Mouse (Mus musculus): ENCODE measurements at regions not wholly inside any gene's neighbourhood (a gene's known extent, or its start where the extent isn't known, plus 50 kb on each side); places are given as distances from the start of the nearest gene placed in this dataset.

GRCm38 (mm10) chr11:37480236-37480635 lies 244.5 kb upstream of the Tenm2 start:
- Histone ChIP-seq H3K9me3 (no peaks in the 10 kb centered on the region), H3K4me1 (replicated peaks) (no peaks in the 10 kb centered on the region), H3K36me3 (no peaks in the 10 kb centered on the region), H3K27me3 (ENCODE audit: insufficient read depth, poor library complexity, severe bottlenecking) (no peaks in the 10 kb centered on the region), H3K4me3 (no peak overlapping the region), H3K27ac (no peak overlapping the region)
- DNase-seq (ENCODE audit: low spot score): no peak
- WGBS: 84% methylated on average over 3 of the region's 3 CpGs

- H3K36me3 ChIP-seq: no peaks in the 10 kb centered on the region
- H3K4me1 ChIP-seq (replicated peaks): no peaks in the 10 kb centered on the region
- no peaks in the 10 kb centered on the region for H3K27me3 ChIP-seq (ENCODE audit: insufficient read depth, poor library complexity, severe bottlenecking)
- no peak for DNase-seq (ENCODE audit: low spot score)
- no peak overlapping the region for H3K27ac ChIP-seq
- 90% methylated on average over 6 of the region's 6 CpGs for WGBS
- H3K4me3 ChIP-seq: no peak overlapping the region
- H3K9me3 ChIP-seq: no peaks in the 10 kb centered on the region
Observed at GRCm38 (mm10) chr11:37478970-37479482, 243.3 kb upstream of the Tenm2 start.

- Histone ChIP-seq H3K4me3 (no peak overlapping the region), H3K9me3 (no peaks in the 10 kb centered on the region), H3K4me1 (replicated peaks) (no peaks in the 10 kb centered on the region), H3K27ac (no peak overlapping the region), H3K36me3 (no peaks in the 10 kb centered on the region), H3K27me3 (ENCODE audit: insufficient read depth, poor library complexity, severe bottlenecking) (no peaks in the 10 kb centered on the region)
- no peak for DNase-seq (ENCODE audit: low spot score)
- WGBS: 81% methylated on average over 6 of the region's 6 CpGs
Observed at GRCm38 (mm10) chr11:37474068-37474467, 238.3 kb upstream of the Tenm2 start.

GRCm38 (mm10) chr11:37463658-37464420 lies 228.1 kb upstream of the Tenm2 start:
- 91% methylated on average over 9 of the region's 9 CpGs for WGBS
- Histone ChIP-seq H3K4me1 (replicated peaks) (no peaks in the 10 kb centered on the region), H3K4me3 (no peak overlapping the region), H3K36me3 (no peaks in the 10 kb centered on the region), H3K9me3 (no peaks in the 10 kb centered on the region), H3K27ac (no peak overlapping the region), H3K27me3 (ENCODE audit: insufficient read depth, poor library complexity, severe bottlenecking) (no peaks in the 10 kb centered on the region)
- no peak for DNase-seq (ENCODE audit: low spot score)

DNA sequence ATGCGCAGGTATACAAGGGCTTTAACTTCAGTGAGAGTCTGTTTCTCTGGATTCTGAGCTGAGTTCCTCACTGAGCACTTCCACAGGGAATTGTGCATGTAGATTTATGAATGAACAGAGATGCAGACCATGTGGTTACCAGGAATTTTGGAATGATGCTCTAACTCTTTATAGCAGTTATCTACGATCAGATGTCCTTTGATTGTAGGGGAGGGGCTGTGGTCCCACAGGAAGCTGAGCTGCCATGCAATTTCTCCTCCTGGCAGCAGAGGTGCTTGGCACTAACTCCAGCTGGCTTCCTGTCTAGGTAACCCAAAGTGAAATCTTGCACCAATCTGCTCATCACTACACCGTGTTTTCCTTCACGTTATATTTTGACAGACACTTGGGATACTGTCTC lies 226.6 kb upstream of the Tenm2 start:
- Histone ChIP-seq H3K9me3 (no peaks in the 10 kb centered on the region), H3K27me3 (ENCODE audit: insufficient read depth, poor library complexity, severe bottlenecking) (no peaks in the 10 kb centered on the region), H3K4me3 (no peak overlapping the region), H3K36me3 (no peaks in the 10 kb centered on the region), H3K27ac (no peak overlapping the region), H3K4me1 (replicated peaks) (no peaks in the 10 kb centered on the region)
- WGBS: 86% methylated on average over 4 of the region's 4 CpGs
- DNase-seq (ENCODE audit: low spot score): no peak

DNA sequence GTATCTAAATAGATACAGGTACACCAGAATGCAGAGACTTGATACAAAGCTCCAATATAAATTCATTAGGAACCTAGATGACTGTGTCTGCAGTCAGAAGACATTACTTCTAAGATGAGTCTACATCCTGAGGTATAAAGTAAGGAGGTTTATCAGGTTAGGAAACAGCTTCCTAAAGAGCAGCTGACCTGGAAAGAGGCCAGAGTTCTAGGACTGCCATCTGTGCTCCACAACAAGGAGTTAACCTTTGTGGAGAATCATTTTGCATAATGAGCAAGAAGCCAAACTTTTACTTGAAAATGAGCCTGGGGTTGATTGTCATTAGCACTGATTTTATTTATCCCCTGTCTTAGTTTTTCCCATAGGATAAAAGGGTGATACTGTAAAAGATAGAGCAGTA lies 211.6 kb upstream of the Tenm2 start:
- Histone ChIP-seq H3K36me3 (no peaks in the 10 kb centered on the region), H3K4me1 (replicated peaks) (no peaks in the 10 kb centered on the region), H3K4me3 (no peak overlapping the region), H3K27me3 (ENCODE audit: insufficient read depth, poor library complexity, severe bottlenecking) (no peaks in the 10 kb centered on the region), H3K9me3 (no peaks in the 10 kb centered on the region), H3K27ac (no peak overlapping the region)
- DNase-seq (ENCODE audit: low spot score): no peak

DNA sequence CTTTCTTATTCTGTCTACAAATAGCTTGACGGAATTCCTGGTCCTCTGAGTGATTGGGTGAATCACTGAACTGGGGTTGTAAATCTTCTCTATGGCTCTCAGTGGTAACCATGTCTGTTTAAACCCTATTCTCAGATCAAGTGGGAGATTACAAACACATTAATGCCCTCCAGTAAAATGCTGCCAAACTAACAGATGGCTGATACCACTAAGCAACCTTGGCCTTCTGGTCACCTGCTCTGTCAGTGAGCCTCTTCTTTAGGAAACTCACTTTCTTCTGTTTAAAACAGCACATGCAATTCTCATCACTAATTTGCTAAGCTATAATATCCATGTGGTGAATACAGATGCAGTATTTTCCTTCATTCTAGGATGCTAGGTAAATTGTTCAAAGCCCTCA lies 210.9 kb upstream of the Tenm2 start:
- no peaks in the 10 kb centered on the region for H3K9me3 ChIP-seq
- H3K27me3 ChIP-seq (ENCODE audit: insufficient read depth, poor library complexity, severe bottlenecking): no peaks in the 10 kb centered on the region
- no peaks in the 10 kb centered on the region for H3K4me1 ChIP-seq (replicated peaks)
- no peaks in the 10 kb centered on the region for H3K36me3 ChIP-seq
- H3K4me3 ChIP-seq: no peak overlapping the region
- WGBS: 86% methylated on average over 1 of the region's 1 CpGs
- no peak overlapping the region for H3K27ac ChIP-seq
- DNase-seq (ENCODE audit: low spot score): no peak

DNA sequence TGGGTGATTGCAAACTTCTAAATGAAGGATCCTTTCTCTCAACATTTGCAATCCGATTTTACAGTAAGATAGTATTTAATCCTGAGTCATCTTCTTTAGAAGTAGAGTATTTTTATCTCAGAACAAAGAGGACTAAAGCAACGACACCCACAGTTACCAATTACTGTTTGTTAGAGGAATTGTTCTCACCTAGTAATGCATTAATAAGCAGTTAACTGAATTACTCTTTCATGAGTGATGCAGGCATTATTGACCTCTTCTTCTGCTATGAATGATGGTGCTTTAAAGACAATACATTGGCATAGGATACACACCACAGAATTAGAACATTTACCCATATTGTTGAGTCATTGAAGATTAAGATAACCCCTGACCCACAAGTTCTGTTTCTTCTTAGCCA lies 207.0 kb upstream of the Tenm2 start:
- H3K9me3 ChIP-seq: no peaks in the 10 kb centered on the region
- H3K27ac ChIP-seq: no peak overlapping the region
- no peaks in the 10 kb centered on the region for H3K36me3 ChIP-seq
- WGBS: 76% methylated on average over 2 of the region's 2 CpGs
- no peak overlapping the region for H3K4me3 ChIP-seq
- DNase-seq (ENCODE audit: low spot score): no peak
- H3K4me1 ChIP-seq (replicated peaks): no peaks in the 10 kb centered on the region
- no peaks in the 10 kb centered on the region for H3K27me3 ChIP-seq (ENCODE audit: insufficient read depth, poor library complexity, severe bottlenecking)

GRCm38 (mm10) chr11:37434600-37434999 lies 198.8 kb upstream of the Tenm2 start:
- H3K4me3 ChIP-seq: no peak overlapping the region
- H3K27me3 ChIP-seq (ENCODE audit: insufficient read depth, poor library complexity, severe bottlenecking): no peaks in the 10 kb centered on the region
- H3K27ac ChIP-seq: no peak overlapping the region
- 77% methylated on average over 2 of the region's 2 CpGs for WGBS
- no peaks in the 10 kb centered on the region for H3K9me3 ChIP-seq
- H3K36me3 ChIP-seq: no peaks in the 10 kb centered on the region
- peaks cover 10% of the 10 kb centered on the region; the same call in 1 of the 2 replicates for H3K4me1 ChIP-seq (replicated peaks)
- no peak for DNase-seq (ENCODE audit: low spot score)

DNA sequence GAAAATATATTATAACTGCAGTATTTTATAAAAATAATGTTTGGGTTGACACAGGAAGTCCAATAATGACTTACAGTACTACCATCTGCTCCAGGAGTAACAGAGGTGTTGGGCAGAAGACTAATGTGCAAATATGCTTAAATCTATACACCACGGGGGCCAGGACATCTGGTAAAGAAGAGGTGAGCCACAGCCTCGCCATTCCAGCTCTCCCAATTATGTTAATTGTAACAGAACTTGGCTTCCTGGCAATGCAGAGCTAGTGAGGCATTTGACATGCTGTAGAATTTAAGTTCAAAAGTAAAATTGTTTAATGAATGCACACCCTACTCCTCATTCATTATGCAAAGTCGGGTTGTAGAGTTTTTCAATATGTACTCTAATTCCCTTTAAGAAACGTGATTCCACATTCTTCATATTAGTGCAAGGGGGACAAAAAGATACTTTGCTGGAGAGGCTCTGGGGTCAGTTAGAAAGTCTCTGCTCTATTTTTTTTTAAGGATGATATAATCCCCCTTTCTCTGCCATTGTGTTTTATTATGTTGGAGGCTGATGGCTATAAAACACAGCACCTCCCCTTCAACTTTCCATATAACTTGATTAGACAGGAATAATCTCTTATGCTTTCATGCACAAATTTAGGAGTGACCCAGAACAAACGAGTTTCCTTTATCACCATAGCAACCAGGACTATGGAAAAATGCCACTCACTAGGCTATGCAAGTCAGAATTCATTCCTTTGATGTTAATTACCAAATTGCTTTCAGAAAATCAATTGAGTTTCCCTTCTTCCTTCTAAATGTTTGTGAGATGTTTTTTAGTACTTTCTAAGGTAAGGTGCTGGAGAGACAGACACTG lies 188.8 kb upstream of the Tenm2 start:
- H3K4me3 ChIP-seq: no peak overlapping the region
- H3K27me3 ChIP-seq (ENCODE audit: insufficient read depth, poor library complexity, severe bottlenecking): 0 out of 2 replicates have a peak, but pooled peaks cover 3% of the 10 kb centered on the region
- no peak overlapping the region for H3K27ac ChIP-seq
- no peak for DNase-seq (ENCODE audit: low spot score)
- no peaks in the 10 kb centered on the region for H3K36me3 ChIP-seq
- H3K4me1 ChIP-seq (replicated peaks): no peaks in the 10 kb centered on the region; the same call in 1 of the 2 replicates
- H3K9me3 ChIP-seq: no peaks in the 10 kb centered on the region
- 43% methylated on average over 5 of the region's 5 CpGs for WGBS

GRCm38 (mm10) chr11:37412868-37413267 lies 177.1 kb upstream of the Tenm2 start:
- no peaks in the 10 kb centered on the region for H3K27me3 ChIP-seq (ENCODE audit: insufficient read depth, poor library complexity, severe bottlenecking)
- no peaks in the 10 kb centered on the region for H3K4me1 ChIP-seq (replicated peaks)
- 69% methylated on average over 3 of the region's 3 CpGs for WGBS
- no peak overlapping the region for H3K27ac ChIP-seq
- no peak for DNase-seq (ENCODE audit: low spot score)
- no peak overlapping the region for H3K4me3 ChIP-seq
- 0 out of 2 replicates have a peak, but pooled peaks cover 2% of the 10 kb centered on the region for H3K9me3 ChIP-seq
- no peaks in the 10 kb centered on the region for H3K36me3 ChIP-seq

- H3K9me3 ChIP-seq: no peaks in the 10 kb centered on the region
- WGBS: 61% methylated on average over 1 of the region's 1 CpGs
- H3K36me3 ChIP-seq: no peaks in the 10 kb centered on the region
- DNase-seq (ENCODE audit: low spot score): no peak
- H3K27ac ChIP-seq: no peak overlapping the region
- no peaks in the 10 kb centered on the region for H3K27me3 ChIP-seq (ENCODE audit: insufficient read depth, poor library complexity, severe bottlenecking)
- no peaks in the 10 kb centered on the region for H3K4me1 ChIP-seq (replicated peaks)
- H3K4me3 ChIP-seq: no peak overlapping the region
Observed at GRCm38 (mm10) chr11:37367971-37368370, 132.2 kb upstream of the Tenm2 start.

GRCm38 (mm10) chr11:37364430-37364829 lies 128.7 kb upstream of the Tenm2 start:
- Histone ChIP-seq H3K36me3 (no peaks in the 10 kb centered on the region), H3K9me3 (no peaks in the 10 kb centered on the region), H3K27ac (no peak overlapping the region), H3K27me3 (ENCODE audit: insufficient read depth, poor library complexity, severe bottlenecking) (no peaks in the 10 kb centered on the region), H3K4me1 (replicated peaks) (no peaks in the 10 kb centered on the region), H3K4me3 (no peak overlapping the region)
- no peak for DNase-seq (ENCODE audit: low spot score)
- 95% methylated on average over 2 of the region's 2 CpGs for WGBS

Data from hindbrain, embryonic 10.5 days (tissue).